Mouse (Mus musculus) intestine, postnatal 0 days (tissue): ENCODE measurements at regions not wholly inside any gene's neighbourhood (a gene's known extent, or its start where the extent isn't known, plus 50 kb on each side); places are given as distances from the start of the nearest gene placed in this dataset.
A peak's percentile ranks its signal among the peaks of the same experiment; 100 is the strongest.

Experiments used
- ATAC-seq: fragments of 200-750 bp; cut with Nextera tagmentation; 2 replicates; pipeline ENCODE4 v1.8.0; 2017; ENCODE audit warnings: mild to moderate bottlenecking, moderate TSS enrichment, moderate library complexity
- H3K27ac ChIP-seq: fragments of 300-500 bp; sonication (generic); 2 replicates; pipeline ENCODE4 v1.5.1; 2014; ENCODE audit warnings: mild to moderate bottlenecking, low read depth, low read length, moderate library complexity
- H3K27me3 ChIP-seq: fragments of 300-500 bp; sonication (generic); replicated peaks from 2 replicates; pipeline ENCODE4 v1.6.1; 2014; ENCODE audit warnings: low read length, mixed read lengths; ENCODE audit not compliant: control insufficient read depth, insufficient read depth
- H3K36me3 ChIP-seq: fragments of 300-500 bp; sonication (generic); 2 replicates; pipeline ENCODE4 v1.6.1; 2014; ENCODE audit warnings: mild to moderate bottlenecking, moderate library complexity; ENCODE audit not compliant: control insufficient read depth, insufficient read depth
- H3K4me1 ChIP-seq: fragments of 300-500 bp; sonication (generic); replicated peaks from 2 replicates; pipeline ENCODE4 v1.6.1; 2014; ENCODE audit warnings: antibody characterized with exemption, low read length, mixed read lengths; ENCODE audit not compliant: control insufficient read depth, insufficient read depth
- H3K4me2 ChIP-seq: fragments of 300-500 bp; sonication (generic); replicated peaks from 2 replicates; pipeline ENCODE4 v1.6.1; 2014; ENCODE audit warnings: low read depth, mild to moderate bottlenecking, moderate library complexity
- H3K4me3 ChIP-seq: fragments of 300-500 bp; sonication (generic); 2 replicates; pipeline ENCODE4 v1.5.1; 2014; ENCODE audit warnings: low read depth, low read length
- H3K9ac ChIP-seq: fragments of 300-500 bp; sonication (generic); 2 replicates; pipeline ENCODE4 v1.6.1; 2014; ENCODE audit warnings: mild to moderate bottlenecking, low read depth, low read length
- H3K9me3 ChIP-seq: fragments of 300-500 bp; sonication (generic); 2 replicates; pipeline ENCODE4 v1.6.1; 2016; ENCODE audit warnings: mixed run types; ENCODE audit not compliant: control insufficient read depth
- CTCF ChIP-seq: sonication (generic); IDR thresholded peaks from 2 replicates; pipeline ENCODE4 v1.5.1; 2016; ENCODE audit warnings: low read depth, mild to moderate bottlenecking, control low read depth, antibody characterized with exemption, moderate library complexity
- WGBS: fragments of 180-500 bp; shearing (Covaris S2); extraction: QIAGEN DNeasy Blood & Tissue Kit; methylation state at CpG from one replicate; pipeline ENCODE4 v1.1.7; 2014; 5-methylcytosine and 5-hydroxymethylcytosine counted together

- H3K27ac ChIP-seq = no peak overlapping the region
- H3K4me3 ChIP-seq = no peak overlapping the region
- TF ChIP-seq CTCF = no peak
- no peak for ATAC-seq
- no peaks in the 10 kb centered on the region for H3K27me3 ChIP-seq
- no peaks in the 10 kb centered on the region for H3K36me3 ChIP-seq
- H3K9me3 ChIP-seq = no peaks in the 10 kb centered on the region
- H3K4me2 ChIP-seq = no peak overlapping the region
- WGBS = 82% methylated on average over 8 of the region's 8 CpGs
- H3K9ac ChIP-seq = no peak overlapping the region
- H3K4me1 ChIP-seq = no peaks in the 10 kb centered on the region
Observed at GRCm38 (mm10) chr5:141054991-141055390, 54.6 kb upstream of the Card11 start.

- no peak for TF ChIP-seq CTCF
- H3K4me2 ChIP-seq = no peak overlapping the region
- no peak overlapping the region for H3K27ac ChIP-seq
- no peaks in the 10 kb centered on the region for H3K4me1 ChIP-seq
- H3K9ac ChIP-seq = no peak overlapping the region
- H3K36me3 ChIP-seq = no peaks in the 10 kb centered on the region
- 81% methylated on average over 10 of the region's 10 CpGs for WGBS
- no peaks in the 10 kb centered on the region for H3K9me3 ChIP-seq
- no peaks in the 10 kb centered on the region for H3K27me3 ChIP-seq
- no peak overlapping the region for H3K4me3 ChIP-seq
- no peak for ATAC-seq
Observed at GRCm38 (mm10) chr5:141055596-141056343, 55.4 kb upstream of the Card11 start.

GRCm38 (mm10) chr5:141058141-141058540 lies 57.8 kb upstream of the Card11 start:
- Histone ChIP-seq H3K4me2 (no peak overlapping the region), H3K27me3 (no peaks in the 10 kb centered on the region), H3K4me3 (no peak overlapping the region), H3K27ac (no peak overlapping the region), H3K4me1 (no peaks in the 10 kb centered on the region), H3K9ac (no peak overlapping the region), H3K36me3 (no peaks in the 10 kb centered on the region), H3K9me3 (no peaks in the 10 kb centered on the region)
- ATAC-seq = no peak
- TF ChIP-seq CTCF = no peak
- WGBS = 78% methylated on average over 7 of the region's 7 CpGs

- no peak for TF ChIP-seq CTCF
- H3K4me2 ChIP-seq = no peak overlapping the region
- WGBS = 69% methylated on average over 1 of the region's 1 CpGs
- H3K27me3 ChIP-seq = no peaks in the 10 kb centered on the region
- H3K9me3 ChIP-seq = no peaks in the 10 kb centered on the region
- H3K27ac ChIP-seq = no peak overlapping the region
- no peak overlapping the region for H3K9ac ChIP-seq
- no peaks in the 10 kb centered on the region for H3K4me1 ChIP-seq
- no peak overlapping the region for H3K4me3 ChIP-seq
- ATAC-seq = no peak
- no peaks in the 10 kb centered on the region for H3K36me3 ChIP-seq
Observed at GRCm38 (mm10) chr5:141058863-141059262, 58.5 kb upstream of the Card11 start.

GRCm38 (mm10) chr5:141062144-141062543 lies 61.8 kb upstream of the Card11 start:
- WGBS = 63% methylated on average over 4 of the region's 4 CpGs
- no peak for ATAC-seq
- Histone ChIP-seq H3K9ac (no peak overlapping the region), H3K27me3 (no peaks in the 10 kb centered on the region), H3K4me2 (no peak overlapping the region), H3K27ac (no peak overlapping the region), H3K4me1 (no peaks in the 10 kb centered on the region), H3K4me3 (no peak overlapping the region), H3K9me3 (no peaks in the 10 kb centered on the region), H3K36me3 (no peaks in the 10 kb centered on the region)
- no peak for TF ChIP-seq CTCF

GRCm38 (mm10) chr5:141067561-141067960 lies 67.2 kb upstream of the Card11 start:
- H3K36me3 ChIP-seq = no peaks in the 10 kb centered on the region
- H3K4me1 ChIP-seq = no peaks in the 10 kb centered on the region
- peak; percentile 48 for TF ChIP-seq CTCF
- no peak overlapping the region for H3K27ac ChIP-seq
- 86% methylated on average over 7 of the region's 7 CpGs for WGBS
- H3K27me3 ChIP-seq = no peaks in the 10 kb centered on the region
- no peak overlapping the region for H3K9ac ChIP-seq
- H3K4me3 ChIP-seq = no peak overlapping the region
- H3K9me3 ChIP-seq = no peaks in the 10 kb centered on the region
- H3K4me2 ChIP-seq = no peak overlapping the region
- no peak for ATAC-seq
